Mouse (Mus musculus): ENCODE data around the gene Arhgef17.

DNA sequence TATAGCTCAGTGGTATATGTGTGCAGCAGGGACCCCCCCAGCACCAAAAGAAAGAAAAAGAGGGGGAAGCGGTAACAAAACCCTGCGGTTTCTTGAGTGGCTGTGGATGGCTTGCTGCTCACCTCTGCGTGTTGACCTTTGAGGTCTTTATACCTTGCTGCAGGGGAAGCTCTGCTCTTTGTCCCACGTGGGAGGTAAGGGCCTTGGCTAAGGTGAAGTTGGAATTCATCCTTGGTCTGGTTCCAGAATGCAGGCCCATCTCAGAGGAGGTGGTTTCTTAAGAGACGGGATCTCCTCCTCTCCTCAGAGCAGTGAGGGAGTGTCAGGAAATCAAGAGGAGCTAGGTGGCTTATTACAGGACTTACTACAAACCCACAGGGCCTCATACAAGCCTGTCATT, 89.7 kb downstream of the Arhgef17 start:
- no peak for TF ChIP-seq POLR2A (IDR thresholded peaks at IDR 0.05; ENCODE audit: low read depth, low read length)
- TF ChIP-seq CTCF (IDR thresholded peaks at IDR 0.05; ENCODE audit: borderline replicate concordance, insufficient read depth, low read length), result no peak

Data from embryonic fibroblast, embryonic 13.5 days (primary cell).